Mouse (Mus musculus): ENCODE results near the gene Ccdc124. TPM values are rescaled to one million over a fixed set of nuclear protein-coding genes. Genes with fewer than 3 reads are reported as not detected.

The Ccdc124 gene
- polyA plus RNA-seq, 1 experiment from 2014 or later = 182 TPM

DNA sequence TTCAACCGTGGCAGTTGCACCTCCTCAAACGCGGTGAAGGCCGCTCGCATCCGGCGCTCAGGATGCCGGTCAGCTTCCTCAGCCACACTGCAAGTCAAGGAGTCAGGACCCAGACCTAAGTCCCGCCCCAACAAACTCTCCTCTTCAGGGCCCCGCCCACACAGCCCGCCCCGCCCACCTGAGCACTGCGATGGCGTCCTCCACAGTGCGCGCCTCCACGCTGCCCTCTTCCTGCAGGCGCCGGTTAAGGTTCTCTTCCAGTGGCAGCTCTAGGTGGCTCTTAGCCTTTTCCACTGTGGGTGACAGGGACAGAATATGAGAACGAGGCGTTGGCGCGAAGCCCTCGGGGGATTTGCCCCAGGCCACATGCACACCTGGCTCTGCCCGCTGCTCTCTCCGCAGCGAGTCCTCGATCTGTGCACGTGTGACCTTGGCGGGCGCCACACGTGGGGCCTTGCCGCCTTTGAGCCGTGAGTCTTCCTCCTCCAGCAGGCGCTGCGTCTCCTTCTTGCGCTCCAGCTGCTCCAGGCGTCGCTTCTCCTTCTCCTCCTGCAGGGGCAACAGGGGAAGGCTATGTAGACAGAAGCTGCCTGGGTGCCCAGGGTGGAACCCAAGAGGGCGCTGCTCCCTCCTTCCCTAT lies 5.1 kb downstream of the Ccdc124 start:
- 14% methylated on average over 40 of the region's 40 CpGs for WGBS
- no peak for ATAC-seq
- Histone ChIP-seq H3K4me1 (ENCODE audit: control insufficient read depth, insufficient read depth, low read length) (peaks cover 44% of the 10 kb centered on the region), H3K27ac (ENCODE audit: low read length) (peak overlapping the region; percentile 60), H3K9ac (ENCODE audit: low read depth, low read length) (peak overlapping the region; percentile 59), H3K9me3 (replicated peaks; ENCODE audit: control insufficient read depth, low read length, poor library complexity, severe bottlenecking) (no peaks in the 10 kb centered on the region), H3K4me2 (ENCODE audit: low read length) (peak overlapping the region; percentile 0; the same call in 1 of the 2 replicates), H3K4me3 (ENCODE audit: low read depth, low read length) (no peak overlapping the region), H3K36me3 (ENCODE audit: control insufficient read depth, insufficient read depth, low read length) (0 out of 2 replicates have a peak, but pooled peaks cover 7% of the 10 kb centered on the region), H3K27me3 (ENCODE audit: control insufficient read depth, insufficient read depth, low read depth, low read length) (no peaks in the 10 kb centered on the region)

DNA sequence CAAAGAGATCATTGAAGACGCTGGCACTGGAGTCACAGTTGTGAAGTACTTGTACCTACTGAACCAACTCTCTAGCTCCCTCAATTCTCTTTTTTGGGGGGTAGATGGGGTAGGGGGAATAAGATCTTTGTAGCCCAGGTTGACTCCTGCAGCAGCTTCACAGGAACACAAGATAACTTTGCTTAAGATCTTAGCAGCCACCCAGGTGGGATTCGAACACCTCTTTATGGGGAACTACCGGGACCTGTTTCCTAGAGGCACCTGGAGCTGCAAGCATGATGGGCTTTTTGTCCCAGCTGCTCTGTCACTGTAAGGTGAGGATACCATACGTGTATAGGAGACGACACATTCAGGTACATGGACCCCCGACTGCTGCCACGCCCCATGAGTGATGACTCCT lies 7.2 kb downstream of the Ccdc124 start:
- Histone ChIP-seq H3K4me3 (ENCODE audit: low read depth, low read length) (no peak overlapping the region), H3K36me3 (ENCODE audit: control insufficient read depth, insufficient read depth, low read length) (0 out of 2 replicates have a peak, but pooled peaks cover 7% of the 10 kb centered on the region), H3K4me2 (ENCODE audit: low read length) (no peak overlapping the region), H3K27me3 (ENCODE audit: control insufficient read depth, insufficient read depth, low read depth, low read length) (no peaks in the 10 kb centered on the region), H3K9me3 (replicated peaks; ENCODE audit: control insufficient read depth, low read length, poor library complexity, severe bottlenecking) (no peaks in the 10 kb centered on the region), H3K4me1 (ENCODE audit: control insufficient read depth, insufficient read depth, low read length) (peaks cover 45% of the 10 kb centered on the region), H3K9ac (ENCODE audit: low read depth, low read length) (peak overlapping the region; percentile 64; the same call in 1 of the 2 replicates), H3K27ac (ENCODE audit: low read length) (peak overlapping the region; percentile 97)
- 84% methylated on average over 7 of the region's 7 CpGs for WGBS
- ATAC-seq = no peak

DNA sequence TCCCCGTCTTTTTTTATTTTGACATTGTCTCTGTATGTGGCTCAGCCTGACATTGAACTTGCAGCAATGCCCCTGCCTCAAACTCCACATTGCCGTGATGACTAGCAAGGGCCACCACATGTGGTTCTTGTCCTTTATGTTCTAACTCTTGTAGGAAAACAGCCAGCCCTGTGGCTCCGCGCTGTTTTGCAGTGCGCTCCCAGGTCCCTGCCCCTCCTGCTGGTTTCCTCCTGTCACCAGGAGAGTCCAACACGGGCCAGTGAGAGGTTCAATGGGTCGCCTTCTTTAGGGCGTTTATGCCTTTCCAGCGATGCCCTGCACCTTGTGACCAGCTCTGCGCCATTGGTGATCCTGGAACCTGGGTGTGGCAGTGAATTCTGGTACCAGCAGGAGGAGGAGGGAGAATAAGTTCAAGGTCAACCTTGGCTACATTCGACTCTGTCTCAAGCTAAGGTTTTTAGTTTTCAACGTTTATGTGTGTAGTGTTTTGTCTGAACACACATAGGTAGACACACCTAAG lies 7.7 kb downstream of the Ccdc124 start:
- H3K4me1 ChIP-seq (ENCODE audit: control insufficient read depth, insufficient read depth, low read length) = peaks cover 45% of the 10 kb centered on the region
- H3K9me3 ChIP-seq (replicated peaks; ENCODE audit: control insufficient read depth, low read length, poor library complexity, severe bottlenecking) = no peaks in the 10 kb centered on the region

DNA sequence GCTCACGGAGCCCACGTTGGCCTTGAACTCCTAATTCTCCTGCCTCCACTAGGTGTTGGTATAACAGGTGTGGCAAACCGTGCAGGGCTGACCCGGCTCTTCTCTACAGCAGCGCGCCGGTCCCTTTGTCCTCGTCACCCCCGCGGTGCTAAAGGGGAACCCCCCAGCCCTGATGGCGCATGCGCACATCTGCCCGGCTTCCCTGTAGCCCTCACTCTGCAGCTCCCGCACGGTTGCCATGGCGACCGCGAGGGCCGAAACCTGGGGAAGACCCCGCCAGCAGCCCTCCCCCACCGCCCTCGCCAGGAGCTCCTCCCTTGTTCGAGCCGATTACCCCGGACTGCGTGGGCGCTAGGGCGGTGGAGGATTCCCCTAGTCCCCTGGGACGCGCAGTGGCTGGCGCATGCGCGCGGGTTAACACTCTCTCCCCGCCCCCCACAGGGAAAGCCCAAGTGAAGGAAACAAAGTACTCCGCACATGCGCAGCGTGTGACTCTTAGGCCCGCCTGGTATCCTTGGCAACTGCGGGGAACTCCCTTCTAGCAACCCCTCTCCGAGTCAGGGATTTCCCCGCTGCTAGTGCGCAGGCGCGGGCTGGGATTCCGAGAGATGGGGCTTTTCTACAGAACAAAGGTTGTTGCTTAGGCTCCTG lies 8.3 kb downstream of the Ccdc124 start:
- Histone ChIP-seq H3K4me3 (ENCODE audit: low read depth, low read length) (peak overlapping the region; percentile 56), H3K27ac (ENCODE audit: low read length) (peak overlapping the region; percentile 97), H3K9ac (ENCODE audit: low read depth, low read length) (peak overlapping the region; percentile 64), H3K9me3 (replicated peaks; ENCODE audit: control insufficient read depth, low read length, poor library complexity, severe bottlenecking) (no peaks in the 10 kb centered on the region), H3K4me2 (ENCODE audit: low read length) (peak overlapping the region; percentile 94), H3K27me3 (ENCODE audit: control insufficient read depth, insufficient read depth, low read depth, low read length) (no peaks in the 10 kb centered on the region), H3K4me1 (ENCODE audit: control insufficient read depth, insufficient read depth, low read length) (peaks cover 45% of the 10 kb centered on the region), H3K36me3 (ENCODE audit: control insufficient read depth, insufficient read depth, low read length) (0 out of 2 replicates have a peak, but pooled peaks cover 7% of the 10 kb centered on the region)
- 1% methylated on average over 45 of the region's 46 CpGs for WGBS
- ATAC-seq = peak; percentile 83

More for the DNA sequence above, 7.7 kb downstream of the Ccdc124 start:
- Histone ChIP-seq H3K27me3 (ENCODE audit: control insufficient read depth, insufficient read depth, low read depth, low read length) (no peaks in the 10 kb centered on the region), H3K36me3 (ENCODE audit: control insufficient read depth, insufficient read depth, low read length) (0 out of 2 replicates have a peak, but pooled peaks cover 7% of the 10 kb centered on the region), H3K4me3 (ENCODE audit: low read depth, low read length) (peak overlapping the region; percentile 56), H3K4me2 (ENCODE audit: low read length) (peak overlapping the region; percentile 94), H3K27ac (ENCODE audit: low read length) (peak overlapping the region; percentile 97), H3K9ac (ENCODE audit: low read depth, low read length) (peak overlapping the region; percentile 64)
- 7% methylated on average over 12 of the region's 12 CpGs for WGBS
- peak; percentile 12 for ATAC-seq

DNA sequence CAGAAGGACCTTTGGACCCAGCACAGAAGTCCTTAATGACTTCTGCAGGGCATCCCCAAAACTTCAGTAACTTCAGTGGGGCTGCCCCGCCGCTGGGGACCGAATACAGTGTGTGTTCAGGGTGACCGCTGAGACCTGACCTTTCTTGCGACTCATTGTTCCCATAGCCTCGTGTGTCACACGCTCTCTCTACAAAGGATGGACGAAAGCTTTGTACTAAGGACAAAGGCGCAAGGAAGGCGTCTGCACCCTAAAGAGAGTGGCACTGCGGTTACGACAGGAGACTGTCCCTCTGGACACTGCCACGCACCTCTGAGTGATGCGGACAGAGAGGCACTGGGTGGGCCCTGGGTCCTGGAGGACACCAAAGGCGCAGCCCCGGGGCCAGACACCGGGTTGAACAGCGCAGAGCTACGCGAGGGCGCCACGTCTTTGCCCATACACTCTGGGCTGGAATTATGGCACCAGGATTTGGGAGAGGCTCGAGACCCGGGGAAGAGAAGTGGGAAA lies 9.0 kb downstream of the Ccdc124 start:
- Histone ChIP-seq H3K4me1 (ENCODE audit: control insufficient read depth, insufficient read depth, low read length) (peaks cover 44% of the 10 kb centered on the region), H3K4me2 (ENCODE audit: low read length) (peak overlapping the region; percentile 94), H3K27ac (ENCODE audit: low read length) (peak overlapping the region; percentile 97), H3K36me3 (ENCODE audit: control insufficient read depth, insufficient read depth, low read length) (0 out of 2 replicates have a peak, but pooled peaks cover 7% of the 10 kb centered on the region), H3K4me3 (ENCODE audit: low read depth, low read length) (peak overlapping the region; percentile 56), H3K9me3 (replicated peaks; ENCODE audit: control insufficient read depth, low read length, poor library complexity, severe bottlenecking) (no peaks in the 10 kb centered on the region), H3K27me3 (ENCODE audit: control insufficient read depth, insufficient read depth, low read depth, low read length) (no peaks in the 10 kb centered on the region), H3K9ac (ENCODE audit: low read depth, low read length) (peak overlapping the region; percentile 64)
- under 1% methylated on average over 24 of the region's 24 CpGs for WGBS
- ATAC-seq = peak; percentile 37

DNA sequence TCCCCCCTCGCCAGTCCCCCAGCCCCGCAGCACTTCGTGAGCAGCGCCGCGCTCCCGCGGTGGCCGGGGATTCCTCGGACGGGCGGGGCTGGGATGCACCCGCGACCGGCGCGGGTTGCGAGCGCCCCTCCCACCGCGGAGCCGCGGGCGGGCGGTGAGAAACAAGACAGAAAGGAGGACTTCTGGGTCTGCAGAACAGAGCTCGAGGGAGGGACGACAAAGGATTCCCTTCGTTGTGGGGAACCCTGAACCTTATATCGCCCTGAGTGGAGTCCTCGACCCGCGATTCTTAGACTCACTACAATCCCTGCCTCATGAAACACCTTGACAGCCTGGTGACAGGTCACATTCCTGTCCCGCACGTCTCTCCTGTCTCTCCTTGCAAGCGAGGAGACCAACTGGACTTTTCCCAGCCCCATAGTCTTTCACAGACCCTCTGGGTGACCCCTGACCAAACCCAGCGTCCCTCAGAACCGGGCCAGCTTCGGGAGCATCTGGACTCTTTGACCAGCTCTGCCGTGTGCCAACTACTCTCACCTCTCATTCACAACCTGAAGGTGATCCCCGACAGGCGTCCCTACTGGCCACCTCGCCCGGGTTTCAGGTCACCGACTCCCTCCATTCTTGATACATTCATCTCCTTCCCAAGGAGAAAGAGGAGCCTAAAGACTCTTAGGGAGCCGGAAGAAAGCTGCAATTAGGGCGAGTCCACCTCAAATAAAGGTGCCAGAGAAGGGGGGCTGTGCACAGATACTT lies 9.6 kb downstream of the Ccdc124 start:
- no peaks in the 10 kb centered on the region for H3K27me3 ChIP-seq (ENCODE audit: control insufficient read depth, insufficient read depth, low read depth, low read length)
- H3K4me1 ChIP-seq (ENCODE audit: control insufficient read depth, insufficient read depth, low read length) = peaks cover 40% of the 10 kb centered on the region
- no peaks in the 10 kb centered on the region for H3K9me3 ChIP-seq (replicated peaks; ENCODE audit: control insufficient read depth, low read length, poor library complexity, severe bottlenecking)
- ATAC-seq = no peak
- WGBS = 1% methylated on average over 46 of the region's 46 CpGs
- H3K36me3 ChIP-seq (ENCODE audit: control insufficient read depth, insufficient read depth, low read length) = 0 out of 2 replicates have a peak, but pooled peaks cover 7% of the 10 kb centered on the region
- H3K9ac ChIP-seq (ENCODE audit: low read depth, low read length) = peak overlapping the region; percentile 64
- peak overlapping the region; percentile 94 for H3K4me2 ChIP-seq (ENCODE audit: low read length)
- H3K4me3 ChIP-seq (ENCODE audit: low read depth, low read length) = peak overlapping the region; percentile 56
- H3K27ac ChIP-seq (ENCODE audit: low read length) = peak overlapping the region; percentile 97

DNA sequence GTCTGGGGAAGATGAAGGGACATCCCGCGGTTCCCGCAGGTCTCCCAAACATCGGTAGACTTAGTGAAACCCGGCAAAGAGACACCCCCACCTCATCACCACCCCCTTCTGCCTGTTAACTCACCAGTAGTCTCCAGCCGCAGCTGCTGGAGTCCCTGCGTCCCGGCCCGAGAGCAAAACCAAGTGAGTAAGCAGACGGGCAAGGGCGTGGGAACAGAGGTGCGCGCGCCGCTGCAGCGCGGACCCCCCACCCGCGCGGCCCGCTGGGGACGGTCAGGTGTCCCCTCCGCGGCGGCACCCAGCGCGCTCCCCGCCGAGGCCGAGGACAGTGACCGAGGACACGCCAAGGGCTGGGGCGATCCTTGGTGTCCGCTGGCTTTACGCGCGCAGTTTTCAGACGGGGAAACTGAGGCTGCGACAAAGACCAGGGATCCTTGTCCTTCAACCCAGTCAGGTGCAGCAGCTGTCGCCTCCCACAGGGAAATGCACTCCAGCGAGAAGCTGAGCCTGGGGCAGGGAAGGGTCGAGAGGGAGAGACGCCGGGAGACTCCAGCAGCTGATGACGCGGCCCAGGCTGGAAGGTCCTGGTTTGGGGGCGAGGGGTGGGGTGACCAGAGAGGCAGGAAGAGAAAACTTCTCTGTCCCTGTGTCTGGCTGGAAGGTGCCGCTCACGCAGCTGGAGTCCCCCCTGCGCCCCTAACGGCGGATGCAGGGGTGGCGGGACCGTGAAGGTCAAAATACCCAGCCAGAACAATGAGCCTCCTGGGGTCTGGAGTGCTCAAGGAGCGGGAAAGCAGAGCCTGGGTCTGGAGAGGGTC lies 10.7 kb downstream of the Ccdc124 start, which contains the start of gene Kcnn1:
Gene Kcnn1 (minus strand): TSS at position 435 of the 818 bp plus-strand sequence.
- Histone ChIP-seq H3K4me3 (ENCODE audit: low read depth, low read length) (peak within 1 kb of the TSS; percentile 56), H3K27ac (ENCODE audit: low read length) (peak within 1 kb of the TSS; percentile 97), H3K27me3 (ENCODE audit: control insufficient read depth, insufficient read depth, low read depth, low read length) (no peaks in the 10 kb centered on the region), H3K9me3 (replicated peaks; ENCODE audit: control insufficient read depth, low read length, poor library complexity, severe bottlenecking) (no peaks in the 10 kb centered on the region), H3K4me1 (ENCODE audit: control insufficient read depth, insufficient read depth, low read length) (peaks cover 33% of the 10 kb centered on the region), H3K36me3 (ENCODE audit: control insufficient read depth, insufficient read depth, low read length) (0 out of 2 replicates have a peak, but pooled peaks cover 5% of the 10 kb centered on the region), H3K4me2 (ENCODE audit: low read length) (peak within 1 kb of the TSS; percentile 94), H3K9ac (ENCODE audit: low read depth, low read length) (peak within 1 kb of the TSS; percentile 64)
- under 1% methylated on average over 55 of the region's 55 CpGs for WGBS
- ATAC-seq = no peak

DNA sequence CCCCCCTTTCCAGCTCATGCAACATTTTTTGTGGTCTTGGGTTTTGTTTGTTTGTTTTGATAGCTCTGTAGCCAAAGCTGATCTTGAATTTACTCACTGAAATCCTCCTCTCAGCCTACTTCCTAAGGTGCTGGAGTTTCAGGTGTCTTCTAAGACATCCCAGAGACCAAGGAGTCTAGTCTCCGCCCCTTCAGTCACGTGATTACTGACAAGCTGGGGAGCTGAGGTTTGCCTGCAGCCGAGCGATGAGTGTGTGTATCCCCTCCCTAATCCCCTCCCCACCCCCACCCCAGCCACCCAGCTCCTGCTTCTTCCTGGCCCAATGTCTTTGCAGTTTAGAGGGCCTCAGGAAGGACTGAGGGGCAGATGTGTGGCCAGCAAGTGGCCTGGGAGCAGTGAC lies 16.2 kb downstream of the Ccdc124 start:
- Histone ChIP-seq H3K27me3 (ENCODE audit: control insufficient read depth, insufficient read depth, low read depth, low read length) (no peaks in the 10 kb centered on the region), H3K36me3 (ENCODE audit: control insufficient read depth, insufficient read depth, low read length) (no peaks in the 10 kb centered on the region), H3K4me2 (ENCODE audit: low read length) (peak overlapping the region; percentile 89; the same call in 1 of the 2 replicates), H3K9me3 (replicated peaks; ENCODE audit: control insufficient read depth, low read length, poor library complexity, severe bottlenecking) (no peaks in the 10 kb centered on the region), H3K27ac (ENCODE audit: low read length) (no peak overlapping the region), H3K9ac (ENCODE audit: low read depth, low read length) (0 out of 2 replicates have a peak overlapping the region, but pooled peaks have one; percentile 16), H3K4me1 (ENCODE audit: control insufficient read depth, insufficient read depth, low read length) (peaks cover 23% of the 10 kb centered on the region), H3K4me3 (ENCODE audit: low read depth, low read length) (no peak overlapping the region)
- 7% methylated on average over 4 of the region's 4 CpGs for WGBS
- no peak for ATAC-seq
